Comparison of ENCODE assay signal across 10 mouse cellular contexts in genomic region chr4:139209130-139209840, GRCm38 (mm10). TPM values are rescaled to one million over a fixed set of nuclear protein-coding genes. Genes with fewer than 3 reads are reported as not detected.
DNase-seq lines count a peak whose midpoint lies in the region; ATAC-seq and TF ChIP-seq lines count a peak whose summit lies in the region.
"Had no signal": no experiment of that assay in that cellular context is flagged by ENCODE, and none has a peak within 500 bp of the region (broad histone marks: within the 10 kb centered on the region; RNA-seq: fewer than 3 reads in every experiment).

No protein-coding gene starts in this region.

- H3K27ac ChIP-seq in lung, embryonic 14.5 days (ENCODE audit: low read depth): 0 out of 2 replicates have a peak overlapping the region, but pooled peaks have one; percentile 61
- peak overlapping the region; percentile 60 for H3K27ac ChIP-seq in intestine, embryonic 16.5 days (ENCODE audit: low read length)
- H3K27ac ChIP-seq in olfactory bulb, adult 2 months (ENCODE audit: insufficient read depth, low read depth, low read length): 0 out of 2 replicates have a peak overlapping the region, but pooled peaks have one; percentile 4

- TF ChIP-seq CTCF in lung, embryonic 14.5 days (IDR thresholded peaks at IDR 0.05; ENCODE audit: low read depth): no peak
- no peak for TF ChIP-seq CTCF in olfactory bulb, adult 2 months (IDR thresholded peaks at IDR 0.05; ENCODE audit: insufficient read depth, low read depth, low read length)

- no peak for TF ChIP-seq POLR2A in olfactory bulb, adult 2 months (IDR thresholded peaks at IDR 0.05; ENCODE audit: insufficient read depth, low read depth, low read length)

- H3K9ac ChIP-seq in lung, embryonic 14.5 days: no peak overlapping the region
- H3K9ac ChIP-seq in intestine, embryonic 16.5 days (ENCODE audit: low read depth, low read length): no peak overlapping the region

- no peak overlapping the region for H3K4me3 ChIP-seq in lung, embryonic 14.5 days (ENCODE audit: low read depth, low read length)
- H3K4me3 ChIP-seq in intestine, embryonic 16.5 days (ENCODE audit: low read length): no peak overlapping the region
- H3K4me3 ChIP-seq in olfactory bulb, adult 2 months (ENCODE audit: insufficient read depth, low read depth, low read length): no peak overlapping the region

- peaks cover 28% of the 10 kb centered on the region for H3K4me1 ChIP-seq in lung, embryonic 14.5 days (ENCODE audit: insufficient read depth)
- H3K4me1 ChIP-seq in intestine, embryonic 16.5 days (ENCODE audit: control insufficient read depth, insufficient read depth, low read length): peaks cover 81% of the 10 kb centered on the region
- peaks cover 48% of the 10 kb centered on the region for H3K4me1 ChIP-seq in olfactory bulb, adult 2 months (ENCODE audit: control insufficient read depth, insufficient read depth, low read length)

- no peak for ATAC-seq in lung, embryonic 14.5 days (ENCODE audit: insufficient read depth)
- 0 out of 2 replicates have a peak, but pooled peaks have one; percentile 7 for ATAC-seq in intestine, embryonic 16.5 days

- no peaks in the 10 kb centered on the region for H3K9me3 ChIP-seq in lung, embryonic 14.5 days (ENCODE audit: low read depth, low read length)
- no peaks in the 10 kb centered on the region for H3K9me3 ChIP-seq in intestine, embryonic 16.5 days (ENCODE audit: control insufficient read depth, low read length)

- H3K27me3 ChIP-seq in lung, embryonic 14.5 days (ENCODE audit: insufficient read depth, low read length): no peaks in the 10 kb centered on the region
- no peaks in the 10 kb centered on the region for H3K27me3 ChIP-seq in intestine, embryonic 16.5 days (replicated peaks; ENCODE audit: control insufficient read depth, insufficient read depth, low read length)

- 62% methylated on average over 5 of the region's 5 CpGs for WGBS in lung, embryonic 14.5 days
- 64% methylated on average over 5 of the region's 5 CpGs for WGBS in intestine, embryonic 16.5 days
- 73% methylated on average over 5 of the region's 5 CpGs for WGBS in olfactory bulb, adult 2 months

- DNase-seq in adrenal gland, adult 2 months: peak; percentile 4
- no peak for DNase-seq in adrenal gland, postnatal 25 days
- no peak for DNase-seq in lung, embryonic 14.5 days
- DNase-seq in lung, postnatal 4 days: no peak
- DNase-seq in embryo, embryonic 10.5 days (ENCODE audit: low spot score): no peak
- no peak for DNase-seq in urinary bladder, adult 2 months (ENCODE audit: low spot score)
- DNase-seq: cerebellum, adult 11-12 months; right cerebral cortex, postnatal 25 days had no signal

- H3K36me3 ChIP-seq in lung, embryonic 14.5 days (ENCODE audit: insufficient read depth): peaks cover 21% of the 10 kb centered on the region; the same call in 1 of the 2 replicates
- H3K36me3 ChIP-seq in intestine, embryonic 16.5 days (ENCODE audit: control insufficient read depth, insufficient read depth, low read length): no peaks in the 10 kb centered on the region; the same call in 1 of the 2 replicates

- no peak overlapping the region for H3K4me2 ChIP-seq in lung, embryonic 14.5 days
- H3K4me2 ChIP-seq in intestine, embryonic 16.5 days (ENCODE audit: low read depth, low read length): no peak overlapping the region

RNA-seq across cellular contexts. Expression of gene Capzb, which starts 16.6 kb away (rescaled TPM):
- 100 to 1,000 TPM; 312 to 392 TPM for total RNA-seq in adrenal gland, adult 2 months (2021)
- 140 and 199 TPM in 2 replicates for polyA plus RNA-seq in adrenal gland, adult 2 months (2012; rRNA removed)
- 304 and 325 TPM in 2 replicates for total RNA-seq in adrenal gland, postnatal 25 days (2021)
- polyA plus RNA-seq in lung, embryonic 14.5 days (2014; fragmentation: Nextera tagmentation; extraction: Ambion mirVana): 332 and 336 TPM in 2 replicates
- polyA plus RNA-seq in intestine, embryonic 16.5 days (2015; fragmentation: Nextera tagmentation; extraction: Ambion mirVana): 440 and 454 TPM in 2 replicates
- polyA plus RNA-seq in olfactory bulb, adult 2 months (2012; ENCODE audit: insufficient read depth, insufficient read length, low replicate concordance, missing spikeins): 218 and 336 TPM in 2 replicates
- 297 and 375 TPM in 2 replicates for polyA plus RNA-seq in urinary bladder, adult 2 months (2012; rRNA removed)

Comparison
In these comparisons a context has a peak if more than half of its experiments do, and no peak if none do; other contexts are left out.
1. H3K27ac ChIP-seq: peak in every context shown above with its lines; median percentile 61 in lung, embryonic 14.5 days; 60 in intestine, embryonic 16.5 days; 4 in olfactory bulb, adult 2 months.